Mouse (Mus musculus) neural tube, embryonic 13.5 days (tissue): ENCODE data around the gene Cmtm6. TPM values are rescaled to one million over a fixed set of nuclear protein-coding genes. Genes with fewer than 3 reads are reported as not detected.
A peak's percentile ranks its signal among the peaks of the same experiment; 100 is the strongest.

Source experiments
- ATAC-seq: fragments of 200-750 bp; cut with Nextera tagmentation; 2 replicates; pipeline ENCODE4 v1.8.0; 2017; ENCODE audit warnings: low read depth, mild to moderate bottlenecking, moderate TSS enrichment, moderate library complexity
- H3K27ac ChIP-seq: fragments of 300-500 bp; sonication (generic); replicated peaks from 2 replicates; pipeline ENCODE4 v1.5.1; 2015; ENCODE audit warnings: moderate library complexity, mild to moderate bottlenecking, inconsistent platforms
- H3K27me3 ChIP-seq: fragments of 300-500 bp; sonication (generic); 2 replicates; pipeline ENCODE4 v1.6.1; 2015; ENCODE audit warnings: mild to moderate bottlenecking, inconsistent platforms
- H3K36me3 ChIP-seq: fragments of 300-500 bp; sonication (generic); 2 replicates; pipeline ENCODE4 v1.6.1; 2015; ENCODE audit warnings: mild to moderate bottlenecking, inconsistent platforms
- H3K4me1 ChIP-seq: fragments of 300-500 bp; sonication (generic); replicated peaks from 2 replicates; pipeline ENCODE4 v1.6.1; 2015; ENCODE audit warnings: inconsistent platforms
- H3K4me2 ChIP-seq: fragments of 300-500 bp; sonication (generic); 2 replicates; pipeline ENCODE4 v1.6.1; 2015; ENCODE audit warnings: inconsistent platforms, mild to moderate bottlenecking, moderate library complexity
- H3K4me3 ChIP-seq: fragments of 300-500 bp; sonication (generic); 2 replicates; pipeline ENCODE4 v1.5.1; 2015; ENCODE audit warnings: mild to moderate bottlenecking, inconsistent platforms
- H3K9ac ChIP-seq: fragments of 300-500 bp; sonication (generic); 2 replicates; pipeline ENCODE4 v1.6.1; 2015; ENCODE audit warnings: moderate library complexity, mild to moderate bottlenecking, inconsistent platforms
- H3K9me3 ChIP-seq: fragments of 300-500 bp; sonication (generic); 2 replicates; pipeline ENCODE4 v1.6.1; 2016; ENCODE audit warnings: inconsistent platforms
- WGBS: fragments of 180-500 bp; shearing (Covaris S2); methylation state at CpG from one replicate; pipeline ENCODE4 v1.1.7; 2015; 5-methylcytosine and 5-hydroxymethylcytosine counted together
- polyA plus RNA-seq: library from polyadenylated mRNA; unstranded; fragments of >200 nt; fragmentation: Nextera tagmentation; extraction: Ambion mirVana; gene quantifications from 2 replicates; pipeline ENCODE4 v1.2.1, GENCODE M21; 2015

The Cmtm6 gene
- polyA plus RNA-seq, 1 experiment from 2014 or later, result 20.3 TPM

DNA sequence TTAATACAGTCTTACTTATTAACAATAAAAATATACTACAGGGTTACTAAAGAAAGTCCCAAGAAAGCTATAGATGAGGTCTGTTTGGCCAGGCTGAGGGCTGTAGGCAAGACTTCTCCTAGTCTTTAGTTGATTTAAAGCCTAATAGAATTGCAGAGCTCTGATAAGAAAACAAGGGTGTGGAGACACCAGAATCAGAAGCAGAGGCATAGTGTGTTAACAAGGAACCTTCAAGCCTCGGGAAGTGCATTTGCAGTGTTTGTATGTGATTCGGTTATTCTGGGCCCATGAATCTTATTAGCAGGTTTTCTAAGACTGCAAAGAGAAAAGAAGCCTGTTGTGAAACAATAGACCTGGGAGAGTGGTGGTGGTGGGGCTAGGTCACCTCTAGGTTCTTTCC is 2.3 kb downstream of the Cmtm6 start:
- Histone ChIP-seq H3K36me3 (no peaks in the 10 kb centered on the region), H3K9me3 (no peaks in the 10 kb centered on the region), H3K9ac (no peak overlapping the region), H3K27ac (no peak overlapping the region), H3K27me3 (no peaks in the 10 kb centered on the region), H3K4me3 (no peak overlapping the region), H3K4me2 (no peak overlapping the region), H3K4me1 (peaks cover 34% of the 10 kb centered on the region)
- 72% methylated on average over 2 of the region's 2 CpGs for WGBS
- no peak for ATAC-seq

DNA sequence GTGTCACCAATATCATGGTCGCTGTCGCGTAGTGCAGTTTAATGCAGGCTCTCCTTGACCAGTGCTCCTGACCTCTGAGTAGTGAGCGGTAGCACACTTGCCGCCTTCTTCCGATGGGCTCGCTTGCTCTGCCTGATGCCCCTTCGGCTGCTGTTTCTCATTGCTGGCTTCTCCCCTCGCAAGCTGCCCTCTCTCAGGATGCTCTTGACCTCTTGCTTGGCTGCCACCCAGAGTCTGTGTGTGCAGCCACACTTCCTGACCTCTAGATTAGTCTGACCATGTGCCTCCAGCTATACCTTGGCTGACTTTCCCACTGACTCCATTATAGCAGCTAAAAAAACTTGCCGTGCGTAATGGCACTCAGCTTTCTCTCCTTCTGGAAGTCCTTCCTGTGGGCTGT is 5.5 kb downstream of the Cmtm6 start:
- H3K27me3 ChIP-seq, result no peaks in the 10 kb centered on the region
- no peak overlapping the region for H3K4me3 ChIP-seq
- ATAC-seq, result no peak
- H3K9ac ChIP-seq, result no peak overlapping the region
- 83% methylated on average over 11 of the region's 11 CpGs for WGBS
- H3K27ac ChIP-seq, result no peak overlapping the region
- H3K4me2 ChIP-seq, result no peak overlapping the region
- H3K4me1 ChIP-seq, result peaks cover 34% of the 10 kb centered on the region
- H3K36me3 ChIP-seq, result peaks cover 6% of the 10 kb centered on the region; the same call in 1 of the 2 replicates
- H3K9me3 ChIP-seq, result no peaks in the 10 kb centered on the region

DNA sequence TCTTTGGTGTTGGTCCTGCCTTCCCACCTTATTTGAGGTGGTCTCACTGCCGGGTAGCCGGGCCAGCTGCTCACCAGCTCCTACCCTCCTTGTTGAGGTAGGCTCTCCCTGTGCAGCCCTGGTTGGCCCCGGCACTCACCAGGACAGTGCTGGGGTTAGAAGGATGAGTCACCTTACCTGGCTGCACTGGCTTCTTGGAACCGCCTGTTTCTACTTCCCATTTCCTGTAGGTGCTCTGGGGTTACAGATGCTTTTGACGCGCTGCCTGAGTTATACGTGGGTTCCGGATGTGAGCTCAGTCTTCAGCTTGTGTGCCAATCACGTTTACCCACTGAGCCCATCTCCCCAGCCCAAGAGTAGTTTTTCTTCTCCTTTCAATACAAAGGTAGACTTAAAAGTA is 9.4 kb downstream of the Cmtm6 start:
- ATAC-seq, result no peak
- 89% methylated on average over 9 of the region's 9 CpGs for WGBS
- Histone ChIP-seq H3K4me2 (no peak overlapping the region), H3K27me3 (no peaks in the 10 kb centered on the region), H3K9ac (no peak overlapping the region), H3K9me3 (no peaks in the 10 kb centered on the region), H3K4me3 (no peak overlapping the region), H3K36me3 (peaks cover 11% of the 10 kb centered on the region; the same call in 1 of the 2 replicates), H3K27ac (no peak overlapping the region), H3K4me1 (peaks cover 12% of the 10 kb centered on the region; the same call in 1 of the 2 replicates)

DNA sequence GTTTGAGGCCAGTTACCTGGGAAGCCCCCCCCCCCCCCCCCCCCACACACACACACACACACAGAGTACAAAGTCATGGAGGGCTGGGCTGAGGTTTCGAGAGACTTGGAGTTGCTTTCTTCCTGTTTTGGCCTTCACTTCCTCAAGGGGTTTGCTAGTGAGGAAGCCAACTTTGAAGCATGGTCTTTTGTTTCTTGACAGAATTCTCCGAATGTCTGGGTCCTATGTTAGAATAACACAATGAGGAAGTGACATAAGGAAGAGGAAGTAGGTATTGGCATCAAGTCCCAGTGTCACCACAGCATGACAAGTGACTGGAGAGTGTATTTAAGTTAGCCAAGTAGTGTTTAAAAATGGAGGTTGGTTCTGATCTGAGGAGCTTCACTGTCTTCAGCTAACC is 11.8 kb downstream of the Cmtm6 start:
- Histone ChIP-seq H3K4me1 (no peaks in the 10 kb centered on the region), H3K9ac (no peak overlapping the region), H3K27me3 (no peaks in the 10 kb centered on the region), H3K4me3 (no peak overlapping the region), H3K4me2 (no peak overlapping the region), H3K27ac (no peak overlapping the region), H3K36me3 (peaks cover 26% of the 10 kb centered on the region), H3K9me3 (no peaks in the 10 kb centered on the region)
- no peak for ATAC-seq
- 84% methylated on average over 2 of the region's 2 CpGs for WGBS

DNA sequence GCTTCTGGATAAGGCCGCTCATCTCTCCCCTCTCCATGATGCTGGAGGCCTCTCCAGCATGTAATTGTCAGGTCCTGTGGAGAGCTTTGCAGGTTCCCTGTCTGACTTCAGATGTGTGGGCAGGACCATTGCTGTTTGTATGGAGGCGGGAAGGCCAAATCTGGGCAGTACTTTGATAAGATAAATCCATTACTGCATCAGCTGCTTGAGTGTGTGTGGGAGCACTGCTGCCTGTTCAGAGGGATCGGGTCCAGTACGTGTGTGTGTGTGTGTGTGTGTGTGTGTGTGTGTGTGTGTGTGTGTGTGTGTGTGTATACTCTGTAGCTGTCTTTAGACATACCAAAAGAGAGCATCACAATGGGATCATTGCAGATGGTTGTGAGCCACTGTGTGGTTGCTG is 14.2 kb downstream of the Cmtm6 start:
- 95% methylated on average over 4 of the region's 4 CpGs for WGBS
- Histone ChIP-seq H3K9ac (no peak overlapping the region), H3K27ac (no peak overlapping the region), H3K36me3 (peaks cover 36% of the 10 kb centered on the region), H3K9me3 (no peaks in the 10 kb centered on the region), H3K27me3 (no peaks in the 10 kb centered on the region), H3K4me2 (no peak overlapping the region), H3K4me3 (no peak overlapping the region), H3K4me1 (no peaks in the 10 kb centered on the region)
- no peak for ATAC-seq

DNA sequence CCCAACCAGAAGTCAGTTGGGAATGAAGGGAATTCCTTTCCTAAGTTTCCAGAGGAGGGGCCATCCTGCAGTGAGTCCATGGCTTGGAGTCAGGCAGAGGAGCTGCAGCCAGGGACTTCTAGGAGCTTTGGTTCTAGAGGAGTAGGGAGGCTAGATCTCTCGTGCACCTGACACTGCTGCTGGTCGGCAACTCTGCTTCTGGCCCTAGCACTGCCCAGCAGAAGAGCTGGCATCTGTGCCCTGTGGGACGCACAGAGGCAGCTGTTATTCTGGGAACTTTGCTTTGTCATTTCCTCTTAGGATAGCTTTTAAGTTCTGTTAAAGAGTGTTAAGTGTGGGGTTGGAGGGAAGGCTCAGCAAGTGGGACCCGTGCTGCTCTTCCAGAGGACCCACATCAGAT is 14.7 kb downstream of the Cmtm6 start:
- Histone ChIP-seq H3K4me3 (no peak overlapping the region), H3K9ac (no peak overlapping the region), H3K4me1 (no peaks in the 10 kb centered on the region), H3K27me3 (no peaks in the 10 kb centered on the region), H3K36me3 (peaks cover 40% of the 10 kb centered on the region), H3K9me3 (no peaks in the 10 kb centered on the region), H3K4me2 (no peak overlapping the region), H3K27ac (no peak overlapping the region)
- 80% methylated on average over 4 of the region's 4 CpGs for WGBS
- no peak for ATAC-seq

DNA sequence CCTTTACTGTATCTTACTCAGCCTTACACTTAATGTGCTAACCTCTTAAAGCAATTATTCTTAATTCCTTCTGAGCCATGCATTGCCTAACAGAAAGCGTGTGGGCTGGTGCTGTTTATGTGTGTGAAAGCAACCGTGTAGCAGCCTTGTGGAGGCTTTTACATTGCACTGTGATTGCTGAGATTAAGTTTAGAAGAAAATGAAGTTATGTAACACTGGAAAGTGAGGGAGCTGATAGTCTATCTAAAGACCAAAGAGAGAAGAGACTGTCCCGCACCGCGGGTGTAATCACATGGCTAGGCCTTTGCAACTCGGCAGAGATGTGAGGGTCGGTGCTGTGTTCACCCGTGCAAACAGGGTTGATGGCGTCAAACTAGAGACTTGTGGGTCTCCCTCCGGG is 16.1 kb downstream of the Cmtm6 start:
- no peaks in the 10 kb centered on the region for H3K9me3 ChIP-seq
- WGBS, result 84% methylated on average over 10 of the region's 10 CpGs
- H3K36me3 ChIP-seq, result peaks cover 38% of the 10 kb centered on the region
- ATAC-seq, result 0 out of 2 replicates have a peak, but pooled peaks have one; percentile 24
- H3K4me2 ChIP-seq, result no peak overlapping the region
- H3K27ac ChIP-seq, result 0 out of 2 replicates have a peak overlapping the region, but pooled peaks have one; percentile 18
- H3K4me3 ChIP-seq, result no peak overlapping the region
- H3K9ac ChIP-seq, result no peak overlapping the region
- H3K4me1 ChIP-seq, result 0 out of 2 replicates have a peak, but pooled peaks cover under 1% of the 10 kb centered on the region
- H3K27me3 ChIP-seq, result no peaks in the 10 kb centered on the region

DNA sequence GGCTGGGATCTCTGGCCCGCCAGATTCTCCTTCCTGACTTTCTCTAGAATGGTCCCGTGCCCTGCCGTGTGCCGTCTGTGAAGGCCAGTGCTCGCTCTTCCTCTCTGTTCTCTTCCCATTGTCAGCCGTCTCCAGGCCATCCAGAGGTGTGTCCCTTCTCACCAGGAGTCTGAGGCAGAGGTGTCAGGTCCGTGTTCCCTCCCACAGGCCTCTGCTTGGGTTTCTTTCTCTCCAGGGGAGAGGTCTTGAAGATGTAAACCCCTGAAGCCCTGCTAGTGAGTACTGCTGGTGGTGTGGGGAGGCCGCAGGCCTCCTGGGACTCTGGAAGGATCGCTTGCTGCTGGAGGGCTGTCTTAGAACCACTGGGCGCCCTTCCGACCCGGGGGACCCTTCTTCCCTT is 16.6 kb downstream of the Cmtm6 start:
- H3K4me1 ChIP-seq, result peaks cover 5% of the 10 kb centered on the region
- 88% methylated on average over 12 of the region's 12 CpGs for WGBS
- no peak overlapping the region for H3K4me3 ChIP-seq
- 0 out of 2 replicates have a peak overlapping the region, but pooled peaks have one; percentile 18 for H3K27ac ChIP-seq
- H3K9ac ChIP-seq, result no peak overlapping the region
- H3K27me3 ChIP-seq, result no peaks in the 10 kb centered on the region
- no peak for ATAC-seq
- no peak overlapping the region for H3K4me2 ChIP-seq
- H3K9me3 ChIP-seq, result no peaks in the 10 kb centered on the region
- peaks cover 38% of the 10 kb centered on the region for H3K36me3 ChIP-seq

DNA sequence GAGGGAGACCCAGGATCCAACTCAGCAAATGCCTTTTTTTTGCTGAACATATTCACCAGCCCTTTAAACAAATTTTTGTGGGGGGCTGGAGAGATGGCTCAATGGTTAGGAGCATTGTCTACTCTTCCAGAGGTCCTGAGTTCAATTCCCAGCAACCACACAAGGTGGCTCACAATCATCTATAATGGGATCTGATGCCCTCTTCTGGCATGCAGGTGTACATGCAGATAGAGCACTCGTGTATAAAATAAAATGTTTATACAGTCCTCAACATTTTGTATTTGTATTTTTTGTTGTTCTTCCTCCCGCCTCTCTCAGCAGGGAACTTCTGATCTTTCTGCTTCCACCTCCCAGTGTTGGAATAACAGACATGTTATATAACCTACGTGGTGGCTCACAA is 20.7 kb downstream of the Cmtm6 start:
- ATAC-seq, result no peak
- H3K4me1 ChIP-seq, result peaks cover 15% of the 10 kb centered on the region
- H3K4me2 ChIP-seq, result no peak overlapping the region
- 79% methylated on average over 3 of the region's 3 CpGs for WGBS
- H3K36me3 ChIP-seq, result peaks cover 29% of the 10 kb centered on the region
- no peak overlapping the region for H3K4me3 ChIP-seq
- no peak overlapping the region for H3K9ac ChIP-seq
- H3K27ac ChIP-seq, result no peak overlapping the region
- H3K9me3 ChIP-seq, result no peaks in the 10 kb centered on the region
- no peaks in the 10 kb centered on the region for H3K27me3 ChIP-seq

DNA sequence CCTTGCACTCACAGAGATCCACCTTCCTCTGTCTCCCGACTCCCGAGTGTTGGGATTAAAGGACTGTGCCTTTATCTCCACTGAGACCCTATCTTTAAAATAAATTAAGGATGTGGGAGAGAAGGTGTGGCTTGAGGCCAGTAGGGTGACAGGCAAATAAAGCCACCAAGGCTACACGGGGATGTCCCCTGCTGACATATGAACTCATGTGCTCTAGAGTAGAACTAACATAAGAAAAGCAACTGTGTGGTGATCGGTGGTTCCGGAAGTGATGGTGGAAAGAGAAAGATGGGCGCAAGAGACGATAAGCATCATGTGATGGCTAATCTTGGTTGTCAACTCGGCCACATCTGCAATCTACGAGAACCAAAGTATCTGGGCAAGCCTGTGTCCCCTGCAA is 21.4 kb downstream of the Cmtm6 start:
- H3K9ac ChIP-seq, result peak overlapping the region; percentile 60
- no peaks in the 10 kb centered on the region for H3K9me3 ChIP-seq
- peak overlapping the region; percentile 41 for H3K4me3 ChIP-seq
- H3K4me2 ChIP-seq, result peak overlapping the region; percentile 60
- peaks cover 15% of the 10 kb centered on the region for H3K4me1 ChIP-seq
- H3K36me3 ChIP-seq, result peaks cover 22% of the 10 kb centered on the region
- H3K27ac ChIP-seq, result peak overlapping the region; percentile 53
- WGBS, result 74% methylated on average over 9 of the region's 9 CpGs
- ATAC-seq, result peak; percentile 20; the same call in 1 of the 2 replicates
- H3K27me3 ChIP-seq, result no peaks in the 10 kb centered on the region

DNA sequence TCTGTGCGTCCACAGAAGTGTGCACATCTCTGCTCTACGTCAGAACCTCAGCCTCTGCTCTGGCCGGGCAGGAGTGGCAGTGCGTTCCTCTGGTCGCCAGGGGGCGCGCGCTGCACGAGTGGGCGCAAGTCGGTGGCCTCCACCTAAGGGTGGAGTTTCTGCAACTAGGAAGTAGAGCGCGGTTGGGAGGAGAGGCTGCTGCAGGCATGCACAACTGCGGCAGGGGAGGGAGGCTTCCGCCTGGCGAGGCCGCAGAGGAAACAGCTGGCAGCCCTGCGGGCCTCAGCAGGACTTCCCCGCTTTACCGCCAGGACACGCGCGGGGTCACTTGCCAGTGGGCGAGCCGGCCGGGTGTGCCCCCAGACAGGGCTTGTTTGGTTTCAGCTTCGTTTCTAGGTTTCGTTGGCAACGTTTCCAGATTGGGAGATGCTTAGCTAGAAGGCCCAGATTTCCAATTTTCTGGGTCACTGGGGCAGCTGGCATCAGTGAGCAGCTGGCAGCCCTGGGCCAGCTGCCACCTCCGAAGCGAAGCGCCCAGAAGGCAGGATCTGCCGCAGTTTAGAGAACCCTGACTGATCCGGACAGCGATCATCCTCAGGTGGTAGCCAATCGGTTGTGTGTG is 22.1 kb downstream of the Cmtm6 start:
- WGBS, result 4% methylated on average over 36 of the region's 36 CpGs
- H3K4me2 ChIP-seq, result peak overlapping the region; percentile 60
- peak; percentile 90 for ATAC-seq
- no peaks in the 10 kb centered on the region for H3K9me3 ChIP-seq
- H3K4me3 ChIP-seq, result peak overlapping the region; percentile 41
- H3K36me3 ChIP-seq, result peaks cover 15% of the 10 kb centered on the region
- H3K9ac ChIP-seq, result peak overlapping the region; percentile 60
- peaks cover 15% of the 10 kb centered on the region for H3K4me1 ChIP-seq
- H3K27ac ChIP-seq, result peak overlapping the region; percentile 53
- no peaks in the 10 kb centered on the region for H3K27me3 ChIP-seq

DNA sequence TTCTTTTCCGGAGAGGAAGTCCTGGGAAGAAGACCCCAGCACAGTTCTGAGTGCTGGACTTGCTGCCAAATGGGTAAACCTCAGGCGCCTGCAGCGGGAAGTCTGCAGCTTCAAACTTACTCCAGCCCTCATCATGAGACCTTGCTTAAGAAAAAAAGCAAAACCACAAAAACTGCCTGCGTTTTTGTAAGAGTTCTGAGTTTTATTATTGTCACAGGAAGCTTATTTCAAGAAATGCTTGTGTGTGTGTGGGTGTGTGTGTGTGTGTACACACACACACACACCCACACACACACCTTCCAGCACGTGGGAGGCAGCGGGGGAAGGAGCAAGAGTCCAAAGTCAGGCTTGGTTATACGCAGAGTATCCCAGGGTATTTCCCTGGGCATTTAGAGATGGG is 27.4 kb downstream of the Cmtm6 start:
- no peak overlapping the region for H3K4me3 ChIP-seq
- no peaks in the 10 kb centered on the region for H3K27me3 ChIP-seq
- no peak overlapping the region for H3K27ac ChIP-seq
- ATAC-seq, result no peak
- H3K9me3 ChIP-seq, result no peaks in the 10 kb centered on the region
- WGBS, result 80% methylated on average over 7 of the region's 7 CpGs
- H3K36me3 ChIP-seq, result no peaks in the 10 kb centered on the region
- no peak overlapping the region for H3K4me2 ChIP-seq
- H3K4me1 ChIP-seq, result peaks cover 14% of the 10 kb centered on the region
- no peak overlapping the region for H3K9ac ChIP-seq

DNA sequence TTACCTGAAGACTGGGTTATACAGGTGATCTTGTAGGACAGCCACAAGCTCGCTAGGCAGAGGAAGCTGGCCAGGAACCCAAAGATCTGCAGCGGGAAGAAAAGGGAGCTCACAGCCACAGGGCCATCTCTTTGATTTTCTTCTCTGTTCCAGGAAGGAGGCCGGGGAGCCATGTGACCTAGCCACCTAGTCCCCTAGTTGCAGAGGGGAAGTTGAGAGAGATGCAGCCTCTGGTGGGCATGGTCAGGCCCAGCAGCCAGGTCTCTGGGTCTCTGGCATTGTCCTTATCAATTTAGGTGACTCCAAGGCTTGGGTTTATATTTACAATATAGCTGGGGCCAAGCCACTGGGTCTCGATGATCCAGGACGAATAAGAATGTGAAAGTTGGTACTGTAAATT is 27.9 kb downstream of the Cmtm6 start:
- no peak for ATAC-seq
- no peaks in the 10 kb centered on the region for H3K36me3 ChIP-seq
- peaks cover 12% of the 10 kb centered on the region for H3K4me1 ChIP-seq
- H3K27ac ChIP-seq, result no peak overlapping the region
- WGBS, result 85% methylated on average over 5 of the region's 5 CpGs
- H3K27me3 ChIP-seq, result no peaks in the 10 kb centered on the region
- no peak overlapping the region for H3K4me2 ChIP-seq
- H3K9me3 ChIP-seq, result no peaks in the 10 kb centered on the region
- no peak overlapping the region for H3K4me3 ChIP-seq
- H3K9ac ChIP-seq, result no peak overlapping the region
